Mouse (Mus musculus): ENCODE results near the gene Ripply3.
"Not testable (repeated sequence)": the region's sequence is repeated elsewhere in the genome, so short reads cannot be mapped to it uniquely, and the experiment has no call there.

The Ripply3 gene

GRCm38 (mm10) chr16:94312663-94313228 lies 15.5 kb upstream of the Ripply3 start:
- in situ Hi-C loops (cut with MboI; ENCODE audit: low pct_unique_long_range_greater_than_20kb in 1 of 2, low sequenced_read_pairs in 2 of 2, unreplicated experiment in 1 of 2): no loop called here

- in situ Hi-C loops (cut with MboI; ENCODE audit: low pct_unique_long_range_greater_than_20kb in 1 of 2, low sequenced_read_pairs in 2 of 2, unreplicated experiment in 1 of 2): no loop called here
These were observed 14.8 kb upstream of the Ripply3 start, which contains the start of gene Hlcs for GRCm38 (mm10) chr16:94313229-94314030. Hlcs (minus strand) TSS chr16:94313571.

GRCm38 (mm10) chr16:94314626-94315025 lies 13.6 kb upstream of the Ripply3 start:
- in situ Hi-C loops (cut with MboI; ENCODE audit: low pct_unique_long_range_greater_than_20kb in 1 of 2, low sequenced_read_pairs in 2 of 2, unreplicated experiment in 1 of 2): no loop called here

- in situ Hi-C loops (cut with MboI; ENCODE audit: low pct_unique_long_range_greater_than_20kb in 1 of 2, low sequenced_read_pairs in 2 of 2, unreplicated experiment in 1 of 2): no loop called here
These were observed 13.0 kb upstream of the Ripply3 start for GRCm38 (mm10) chr16:94315215-94315614.

- in situ Hi-C loops (cut with MboI; ENCODE audit: low pct_unique_long_range_greater_than_20kb in 1 of 2, low sequenced_read_pairs in 2 of 2, unreplicated experiment in 1 of 2): no loop called here
These were observed 10.5 kb upstream of the Ripply3 start for GRCm38 (mm10) chr16:94317752-94318151.

- in situ Hi-C loops (cut with MboI; ENCODE audit: low pct_unique_long_range_greater_than_20kb in 1 of 2, low sequenced_read_pairs in 2 of 2, unreplicated experiment in 1 of 2): no loop called here
These were observed 8.0 kb upstream of the Ripply3 start for GRCm38 (mm10) chr16:94320223-94320622.

- in situ Hi-C loops (cut with MboI; ENCODE audit: low pct_unique_long_range_greater_than_20kb in 1 of 2, low sequenced_read_pairs in 2 of 2, unreplicated experiment in 1 of 2): no loop called here
These were observed 4.5 kb upstream of the Ripply3 start for GRCm38 (mm10) chr16:94323681-94324080.

GRCm38 (mm10) chr16:94326008-94326407 lies 2.2 kb upstream of the Ripply3 start:
- in situ Hi-C loops (cut with MboI; ENCODE audit: low pct_unique_long_range_greater_than_20kb in 1 of 2, low sequenced_read_pairs in 2 of 2, unreplicated experiment in 1 of 2): loop anchor here in 1 of 2 experiments (5.0 kb wide), 1 partner anchor 234 kb away; no protein-coding TSS in a partner anchor

- in situ Hi-C loops (cut with MboI; ENCODE audit: low pct_unique_long_range_greater_than_20kb in 1 of 2, low sequenced_read_pairs in 2 of 2, unreplicated experiment in 1 of 2): loop anchor here in 1 of 2 experiments (5.0 kb wide), 1 partner anchor 237 kb away; no protein-coding TSS in a partner anchor
These were observed 954 bp downstream of the Ripply3 start for GRCm38 (mm10) chr16:94328881-94329867.

- in situ Hi-C loops (cut with MboI; ENCODE audit: low pct_unique_long_range_greater_than_20kb in 1 of 2, low sequenced_read_pairs in 2 of 2, unreplicated experiment in 1 of 2): no loop called here
These were observed 2.2 kb downstream of the Ripply3 start for GRCm38 (mm10) chr16:94330429-94330828.

GRCm38 (mm10) chr16:94331233-94331885 lies 3.1 kb downstream of the Ripply3 start:
- in situ Hi-C loops (cut with MboI; ENCODE audit: low pct_unique_long_range_greater_than_20kb in 1 of 2, low sequenced_read_pairs in 2 of 2, unreplicated experiment in 1 of 2): no loop called here

- in situ Hi-C loops (cut with MboI; ENCODE audit: low pct_unique_long_range_greater_than_20kb in 1 of 2, low sequenced_read_pairs in 2 of 2, unreplicated experiment in 1 of 2): no loop called here
These were observed 3.6 kb downstream of the Ripply3 start for GRCm38 (mm10) chr16:94331886-94332252.

- in situ Hi-C loops (cut with MboI; ENCODE audit: low pct_unique_long_range_greater_than_20kb in 1 of 2, low sequenced_read_pairs in 2 of 2, unreplicated experiment in 1 of 2): no loop called here
These were observed 7.4 kb downstream of the Ripply3 start for GRCm38 (mm10) chr16:94335656-94336055.

GRCm38 (mm10) chr16:94339164-94340160 lies 11.2 kb downstream of the Ripply3 start:
- in situ Hi-C loops (cut with MboI; ENCODE audit: low pct_unique_long_range_greater_than_20kb in 1 of 2, low sequenced_read_pairs in 2 of 2, unreplicated experiment in 1 of 2): not testable (repeated sequence)

- in situ Hi-C loops (cut with MboI; ENCODE audit: low pct_unique_long_range_greater_than_20kb in 1 of 2, low sequenced_read_pairs in 2 of 2, unreplicated experiment in 1 of 2): no loop called here
These were observed 17.5 kb downstream of the Ripply3 start for GRCm38 (mm10) chr16:94345733-94346132.

GRCm38 (mm10) chr16:94347080-94347731 lies 19.0 kb downstream of the Ripply3 start:
- in situ Hi-C loops (cut with MboI; ENCODE audit: low pct_unique_long_range_greater_than_20kb in 1 of 2, low sequenced_read_pairs in 2 of 2, unreplicated experiment in 1 of 2): no loop called here

- in situ Hi-C loops (cut with MboI; ENCODE audit: low pct_unique_long_range_greater_than_20kb in 1 of 2, low sequenced_read_pairs in 2 of 2, unreplicated experiment in 1 of 2): no loop called here
These were observed 20.6 kb downstream of the Ripply3 start for GRCm38 (mm10) chr16:94348779-94349178.

Measured in mouse embryonic stem cell (cell line).